Mouse (Mus musculus): Measurements from ENCODE around the gene Grm1. TPM values are rescaled to one million over a fixed set of nuclear protein-coding genes. Genes with fewer than 3 reads are reported as not detected.
A peak's percentile ranks its signal among the peaks of the same experiment; 100 is the strongest.

The Grm1 gene
- total RNA-seq, 2 experiments from 2014 or later = 39.7 to 45.4 TPM

DNA sequence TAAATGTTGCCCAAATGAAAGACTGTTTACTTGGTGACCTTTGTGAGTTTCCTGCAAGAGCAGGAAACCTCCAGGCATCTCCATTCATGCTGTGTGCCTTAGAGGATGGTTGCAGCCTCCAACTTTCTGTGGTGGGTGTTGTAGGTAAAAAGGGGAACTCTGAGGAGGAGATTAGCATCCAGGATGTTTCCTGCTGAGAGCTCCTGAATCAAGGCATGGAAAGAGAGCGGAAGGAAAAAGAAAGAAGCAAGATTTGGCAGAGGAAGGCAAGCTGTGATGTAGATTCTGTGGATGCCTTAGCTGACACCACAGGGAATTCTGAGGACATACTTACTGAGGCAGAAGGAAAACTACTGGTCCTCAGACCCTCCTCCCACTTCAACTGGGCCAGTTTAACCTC lies 85.4 kb downstream of the Grm1 start:
- DNase-seq (ENCODE audit: low spot score in 2 of 2) = no peak
- intact Hi-C loops (cut with DNase I) = no loop called here

DNA sequence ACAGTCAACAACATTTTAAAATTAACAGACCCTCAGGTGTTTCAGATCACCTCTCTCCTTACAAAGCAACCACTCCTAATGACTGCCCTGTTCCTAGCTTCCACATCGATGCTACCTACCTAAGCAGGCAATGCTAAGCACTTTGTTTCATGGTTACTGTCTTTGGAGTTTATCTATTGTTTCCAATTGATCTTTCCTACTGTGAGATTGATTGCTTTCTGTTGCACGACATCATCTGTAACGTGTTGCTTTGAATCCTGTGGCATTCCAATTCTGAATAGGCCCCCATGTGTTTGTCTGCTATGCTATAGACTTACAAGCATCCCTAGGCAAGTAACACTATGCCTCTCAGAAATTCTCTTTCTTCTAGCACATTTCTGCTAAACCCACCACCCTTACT lies 90.4 kb downstream of the Grm1 start:
- intact Hi-C loops (cut with DNase I) = no loop called here
- DNase-seq (ENCODE audit: low spot score in 2 of 2) = no peak

DNA sequence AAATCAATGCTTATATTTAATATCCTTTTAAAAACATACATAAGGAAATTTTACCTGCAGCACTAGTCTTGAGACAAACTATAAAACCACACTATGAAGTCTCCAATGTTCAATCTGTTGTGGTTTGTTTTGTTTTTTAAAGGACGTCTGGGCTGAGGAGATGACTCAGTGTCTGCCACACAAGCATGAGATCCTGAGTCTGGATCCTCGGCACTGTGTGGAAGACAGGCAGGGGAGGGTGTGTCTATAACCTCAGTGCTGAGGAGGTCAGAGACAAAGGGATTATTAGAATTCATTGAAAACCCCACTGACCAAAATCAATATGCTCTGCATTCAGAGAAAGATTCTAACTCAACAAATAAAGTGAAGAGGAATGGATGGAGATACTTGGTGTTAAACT lies 110.8 kb downstream of the Grm1 start:
- DNase-seq (ENCODE audit: low spot score in 2 of 2) = no peak
- intact Hi-C loops (cut with DNase I) = no loop called here

DNA sequence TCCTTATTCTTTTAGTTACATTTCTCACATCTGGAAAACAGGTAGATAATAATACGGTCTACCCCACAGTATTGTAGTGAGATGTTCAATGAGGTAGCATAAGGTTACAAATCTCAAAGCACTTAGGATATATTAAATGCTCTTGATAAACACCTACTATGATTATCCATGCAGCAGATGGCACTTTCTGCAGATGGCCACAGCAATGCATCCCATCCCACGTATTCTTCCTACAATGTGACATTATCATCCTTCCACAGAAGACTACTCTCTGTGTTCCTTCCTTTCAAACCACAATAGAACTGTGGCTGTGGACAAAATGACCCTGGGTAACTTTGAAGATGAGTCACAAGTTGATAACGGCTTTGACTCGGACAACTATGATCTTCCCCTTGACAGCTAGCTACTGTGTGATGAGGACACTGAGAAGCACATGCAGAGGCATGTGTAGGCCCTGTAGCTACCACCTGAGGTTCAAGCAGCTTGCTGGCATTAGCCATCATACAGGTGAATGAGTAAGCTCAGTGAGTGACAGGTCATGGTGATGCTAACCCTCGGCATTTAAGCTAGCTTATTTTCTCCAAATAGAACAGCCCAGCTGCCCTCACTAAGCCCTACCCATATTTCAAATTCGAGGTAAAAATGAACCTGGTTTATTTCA lies 117.5 kb downstream of the Grm1 start:
- intact Hi-C loops (cut with DNase I) = no loop called here

DNA sequence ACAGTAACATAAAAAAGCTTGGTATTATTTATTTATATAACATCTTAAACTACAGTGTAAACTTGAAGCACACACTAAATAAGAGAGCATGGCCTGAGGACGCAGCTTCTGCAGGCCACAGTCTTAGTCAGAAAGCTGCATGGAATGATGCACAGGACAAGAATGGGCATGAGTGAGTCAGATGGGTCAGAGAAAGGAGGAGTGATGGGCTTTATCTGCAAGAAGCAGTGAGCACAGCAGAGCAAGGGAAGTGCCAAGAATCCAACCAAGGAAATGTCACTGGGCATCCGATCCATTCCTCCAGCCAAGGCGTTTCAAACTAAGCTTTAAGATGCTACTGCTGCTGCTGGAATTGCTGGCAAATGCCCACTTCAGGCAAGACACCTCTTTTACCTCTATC lies 131.6 kb downstream of the Grm1 start:
- intact Hi-C loops (cut with DNase I) = no loop called here
- no peak for DNase-seq (ENCODE audit: low spot score in 2 of 2)

More for the DNA sequence above, 117.5 kb downstream of the Grm1 start:
- DNase-seq (ENCODE audit: low spot score in 2 of 2) = no peak

DNA sequence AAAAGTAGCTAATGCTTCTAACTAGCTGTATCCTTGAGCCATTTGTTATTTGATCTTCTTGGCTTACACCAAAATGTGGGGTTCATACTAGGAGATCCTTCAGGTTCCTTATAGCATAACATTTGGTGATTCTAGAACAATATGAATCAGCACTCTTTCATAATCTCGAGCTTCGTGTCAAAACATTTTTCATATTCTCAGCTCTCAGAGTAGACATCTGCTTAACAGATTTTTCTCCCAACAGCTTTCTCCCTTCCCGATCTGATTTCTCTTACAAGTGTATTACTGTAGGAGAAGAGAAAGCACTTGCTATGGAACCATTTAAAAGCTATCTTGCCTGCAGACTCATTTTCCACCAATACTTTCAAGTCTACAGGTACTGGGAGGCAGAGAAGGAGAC lies 133.0 kb downstream of the Grm1 start:
- peak; percentile 31 to 81 for DNase-seq (ENCODE audit: low spot score in 2 of 2)
- intact Hi-C loops (cut with DNase I) = loop anchor here (5.0 to 10.0 kb wide), 2 partner anchors 133 to 254 kb away; partner anchors contain the start of gene Grm1

DNA sequence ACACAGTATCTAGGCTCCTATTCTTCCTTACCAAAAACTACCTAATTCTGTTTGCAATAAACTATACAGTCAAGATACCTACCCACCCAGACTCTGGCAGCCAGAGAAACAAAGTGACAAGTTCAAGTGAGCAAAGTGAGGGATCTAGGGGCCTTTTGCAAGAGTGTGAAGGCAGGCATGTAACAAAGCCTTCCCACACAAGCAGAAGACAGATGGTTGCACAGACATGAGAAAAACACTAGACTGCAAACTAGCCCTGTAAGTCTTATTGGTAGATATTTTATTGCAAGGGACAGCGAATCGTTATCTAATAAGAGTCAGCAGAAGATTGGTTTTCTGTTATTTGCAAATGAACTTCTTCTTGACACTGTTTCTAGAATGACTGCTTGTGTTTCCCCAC lies 134.6 kb downstream of the Grm1 start:
- DNase-seq (ENCODE audit: low spot score in 2 of 2) = peak in 1 of 2 experiments; percentile 36
- intact Hi-C loops (cut with DNase I) = loop anchor here (5.0 to 10.0 kb wide), 2 partner anchors 135 to 253 kb away; partner anchors contain the start of gene Grm1

DNA sequence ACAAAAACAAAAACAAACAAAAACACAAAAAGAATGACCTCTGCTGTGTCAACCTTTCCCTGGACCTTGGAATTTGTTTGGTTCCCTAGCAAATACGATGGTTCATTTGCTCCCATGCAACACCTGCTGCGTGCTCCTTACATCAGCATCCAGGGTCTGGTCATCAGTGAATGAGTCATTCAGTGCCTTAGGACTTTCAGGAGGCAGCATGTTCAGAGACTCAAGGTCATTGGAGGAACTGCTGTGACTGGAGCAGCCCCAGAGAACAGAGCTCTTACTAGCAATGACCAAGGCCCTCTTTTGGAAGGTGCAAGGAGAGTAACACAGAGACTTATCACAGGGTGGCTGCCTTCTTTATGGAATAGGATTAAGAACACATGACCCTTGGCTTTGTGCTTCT lies 138.2 kb downstream of the Grm1 start:
- intact Hi-C loops (cut with DNase I) = loop anchor here (10.0 kb wide), 1 partner anchor 249 kb away; no protein-coding TSS in a partner anchor
- DNase-seq (ENCODE audit: low spot score in 2 of 2) = no peak

DNA sequence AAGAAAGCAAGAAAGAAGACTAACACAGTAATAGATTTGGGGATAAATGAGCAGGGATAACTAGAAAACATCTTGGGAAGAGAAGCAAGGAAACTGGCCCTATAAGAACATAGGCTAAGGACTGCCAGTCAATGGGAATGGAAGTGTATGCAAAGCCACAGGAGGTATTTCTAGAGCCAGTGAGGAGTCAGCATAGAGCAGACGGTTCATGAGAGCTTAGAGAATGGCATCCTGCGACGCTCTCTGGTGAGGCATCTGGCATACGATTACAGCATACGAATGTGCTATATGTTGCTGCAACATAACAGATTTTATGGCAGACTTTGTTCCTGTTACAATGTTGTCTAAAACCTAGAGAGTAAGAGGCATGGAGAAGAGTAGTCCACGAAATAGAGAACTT lies 139.9 kb downstream of the Grm1 start:
- peak in 1 of 2 experiments; percentile 36 for DNase-seq (ENCODE audit: low spot score in 2 of 2)

DNA sequence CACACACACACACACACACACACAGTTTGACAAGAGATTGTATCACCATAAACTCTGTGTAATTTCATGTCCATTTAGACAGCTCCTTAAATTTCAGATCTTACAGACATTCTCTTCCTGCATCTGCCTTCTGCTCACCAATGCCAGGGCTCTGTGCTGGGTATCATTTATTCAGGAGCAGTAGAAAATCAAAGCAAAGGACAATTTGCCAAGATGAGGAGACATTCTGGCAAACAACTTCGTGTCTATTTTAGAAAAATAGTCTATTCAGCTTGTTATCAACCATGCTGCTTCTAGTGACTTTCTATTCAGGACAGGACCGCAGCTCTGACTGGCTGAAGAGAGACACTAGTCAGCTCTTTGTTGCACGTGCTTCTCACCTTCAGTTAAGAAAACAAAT lies 146.3 kb downstream of the Grm1 start:
- DNase-seq (ENCODE audit: low spot score in 2 of 2) = no peak
- intact Hi-C loops (cut with DNase I) = no loop called here

More for the DNA sequence above, 139.9 kb downstream of the Grm1 start:
- intact Hi-C loops (cut with DNase I) = loop anchor here (10.0 kb wide), 1 partner anchor 247 kb away; no protein-coding TSS in a partner anchor

DNA sequence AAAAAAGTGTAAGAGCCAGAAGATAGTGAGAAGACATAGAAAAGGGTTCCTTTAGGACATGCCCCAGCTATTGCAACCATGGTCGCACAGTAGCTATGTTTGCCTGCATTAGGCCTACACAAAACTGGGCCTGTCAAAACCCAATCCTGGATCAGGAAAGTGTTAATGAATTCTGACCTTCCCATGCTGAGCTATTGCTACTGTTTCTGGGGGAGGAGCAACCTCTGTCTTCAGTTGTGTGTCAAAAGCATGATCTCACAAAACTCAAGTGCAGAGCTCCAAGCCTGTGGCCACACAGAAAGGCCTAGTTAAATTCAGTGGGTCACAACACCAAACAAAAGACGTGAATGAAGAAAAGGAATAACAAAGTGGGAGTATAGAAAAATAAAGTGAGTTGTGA lies 152.5 kb downstream of the Grm1 start:
- intact Hi-C loops (cut with DNase I) = no loop called here
- DNase-seq (ENCODE audit: low spot score in 2 of 2) = no peak

DNA sequence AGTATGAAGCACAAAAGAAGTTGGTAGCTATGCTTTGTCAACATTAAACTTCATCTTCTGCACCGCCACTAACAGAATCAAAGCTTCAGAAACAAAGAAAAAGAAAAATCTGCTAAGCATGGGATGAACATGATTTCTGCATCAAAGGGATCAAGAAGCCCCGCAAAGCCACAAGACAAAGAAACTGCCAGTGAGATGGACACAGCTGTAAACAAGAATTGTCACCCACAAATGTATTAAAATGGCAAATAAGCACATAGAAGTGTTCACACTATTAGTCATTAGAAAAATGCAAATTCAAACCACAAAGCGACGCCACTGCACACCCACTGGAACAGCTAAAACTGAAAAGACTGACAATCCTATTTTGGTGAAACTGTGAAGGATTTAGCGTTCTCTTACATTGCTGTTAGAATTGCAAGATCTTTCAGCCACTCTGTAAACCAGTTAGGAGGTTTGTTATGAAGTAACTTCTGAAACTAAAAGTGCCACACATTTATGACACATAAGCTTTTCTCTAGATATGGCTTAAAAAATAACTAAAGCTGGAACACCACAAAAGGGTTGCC lies 153.3 kb downstream of the Grm1 start:
- DNase-seq (ENCODE audit: low spot score in 2 of 2) = peak in 1 of 2 experiments; percentile 61
- intact Hi-C loops (cut with DNase I) = no loop called here

DNA sequence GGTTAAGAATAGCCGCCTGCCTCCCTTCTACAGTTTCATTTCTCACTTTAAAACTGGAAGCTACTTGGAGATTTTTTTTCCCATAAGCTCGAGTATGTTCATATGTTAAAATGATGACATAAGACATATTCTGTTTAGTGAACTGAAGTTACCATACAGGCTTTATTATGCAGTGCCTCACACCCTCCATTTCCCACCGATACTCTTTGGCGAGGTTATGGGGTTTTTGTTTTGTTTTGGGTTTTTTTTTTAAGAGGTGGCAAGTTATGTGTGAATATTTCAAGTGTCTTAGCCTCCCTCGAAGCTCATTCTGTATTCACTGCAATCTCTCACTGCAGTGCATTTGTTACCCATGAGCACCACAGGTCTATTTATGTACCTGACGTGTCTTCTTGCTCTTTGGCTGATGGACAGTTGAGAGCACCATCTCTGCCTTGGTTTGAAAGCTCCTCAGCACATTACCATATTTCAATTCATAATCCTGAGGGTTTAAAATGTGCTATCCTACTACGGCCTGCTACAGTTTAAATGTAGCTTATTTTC lies 164.2 kb downstream of the Grm1 start:
- intact Hi-C loops (cut with DNase I) = no loop called here
- DNase-seq (ENCODE audit: low spot score in 2 of 2) = peak in 1 of 2 experiments; percentile 77

DNA sequence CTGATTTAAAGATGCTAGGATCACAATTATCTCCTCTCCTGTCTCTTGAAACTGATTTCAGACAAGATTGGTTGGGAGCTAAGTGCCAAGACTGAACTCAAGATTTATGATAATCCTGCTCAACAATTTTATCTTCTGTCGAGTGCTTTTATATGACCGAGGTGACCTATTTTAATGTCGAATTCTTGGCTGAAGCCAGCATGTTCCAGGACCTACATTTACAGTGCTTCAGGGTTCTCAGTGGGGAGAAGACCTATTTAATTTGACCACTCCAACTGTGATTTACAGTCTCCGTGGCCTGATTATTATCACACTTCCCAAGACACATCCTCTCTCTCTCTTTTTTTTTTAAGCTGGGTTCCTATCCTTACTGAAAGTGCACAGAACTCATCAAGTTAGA lies 168.5 kb downstream of the Grm1 start:
- DNase-seq (ENCODE audit: low spot score in 2 of 2) = no peak

DNA sequence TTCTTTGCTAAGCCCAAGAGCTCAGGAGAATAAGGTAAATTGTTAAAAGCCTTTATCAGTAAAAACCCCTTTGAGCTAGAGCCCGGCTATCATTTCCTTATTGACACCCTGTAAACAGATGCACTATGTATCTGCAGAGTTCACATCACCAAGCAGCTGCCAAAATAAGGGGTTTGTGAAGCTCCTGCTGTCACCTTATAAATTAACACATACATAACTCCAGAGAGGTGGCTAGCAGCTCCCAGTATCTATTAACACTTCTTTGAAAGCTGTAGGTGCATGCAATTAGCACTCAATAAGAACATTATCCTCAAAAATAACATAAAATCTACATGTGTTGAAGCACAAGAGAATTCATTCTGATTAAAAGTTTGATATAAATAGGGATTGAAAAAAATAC lies 191.9 kb downstream of the Grm1 start:
- no peak for DNase-seq (ENCODE audit: low spot score in 2 of 2)
- intact Hi-C loops (cut with DNase I) = no loop called here

More for the DNA sequence above, 168.5 kb downstream of the Grm1 start:
- intact Hi-C loops (cut with DNase I) = no loop called here

DNA sequence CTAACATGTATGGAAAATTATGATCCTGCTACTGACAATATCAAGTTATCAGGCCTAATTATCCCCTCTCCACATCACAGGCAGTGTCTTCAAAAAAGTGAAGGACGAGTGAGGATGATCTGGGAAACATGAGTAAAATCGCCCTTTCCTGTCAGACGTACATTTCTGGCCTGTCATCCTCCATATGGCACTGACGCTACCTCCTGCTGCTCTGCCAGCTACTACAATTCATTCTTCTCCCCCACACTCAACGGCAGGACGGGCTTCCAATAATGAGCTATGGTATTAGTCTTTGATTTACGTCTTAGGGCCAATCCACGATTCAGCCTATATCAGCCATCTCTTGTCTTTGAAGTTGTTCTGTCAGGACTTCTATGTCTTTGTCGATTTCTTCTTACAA lies 193.6 kb downstream of the Grm1 start:
- no peak for DNase-seq (ENCODE audit: low spot score in 2 of 2)

DNA sequence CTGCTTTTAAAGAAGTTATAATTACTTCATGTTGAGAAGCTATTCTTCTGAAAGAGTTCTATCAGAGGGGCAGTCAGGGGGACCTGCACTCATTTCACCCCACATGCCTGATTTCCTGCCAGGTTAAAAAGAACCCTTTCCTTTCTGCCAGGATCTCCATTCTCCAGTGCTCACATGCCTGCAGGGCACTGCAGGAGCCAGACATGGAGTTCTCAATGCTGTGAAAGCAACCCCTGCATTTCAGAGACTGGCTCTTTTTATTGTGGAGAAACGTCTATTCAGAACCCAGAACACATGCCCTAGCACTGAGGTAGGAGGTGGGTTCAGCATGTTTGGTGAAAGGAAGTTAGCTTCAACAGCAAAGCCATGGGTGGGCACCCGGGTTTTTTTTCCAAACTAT lies 197.2 kb downstream of the Grm1 start:
- intact Hi-C loops (cut with DNase I) = no loop called here
- peak in 1 of 2 experiments; percentile 30 for DNase-seq (ENCODE audit: low spot score in 2 of 2)

More for the DNA sequence above, 193.6 kb downstream of the Grm1 start:
- intact Hi-C loops (cut with DNase I) = no loop called here

DNA sequence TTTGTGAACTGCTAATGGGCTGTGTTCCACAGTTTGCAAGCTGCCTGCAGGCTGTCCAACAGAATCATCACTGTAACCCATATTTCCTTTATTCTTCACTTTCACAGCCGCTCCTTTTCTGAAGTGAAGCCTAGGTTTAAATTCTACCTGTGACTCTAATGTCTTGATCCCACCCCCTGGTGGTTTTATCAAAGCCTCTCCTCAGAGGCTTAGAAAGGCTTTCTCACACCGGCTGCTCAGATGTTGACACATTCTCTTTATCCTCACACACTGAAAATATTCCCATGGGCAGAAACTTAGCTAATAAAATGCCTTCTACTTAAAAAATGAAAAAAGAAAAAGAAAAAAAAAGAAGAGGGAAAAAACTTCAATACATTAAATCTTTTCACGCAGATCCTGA lies 210.0 kb downstream of the Grm1 start:
- no peak for DNase-seq (ENCODE audit: low spot score in 2 of 2)
- intact Hi-C loops (cut with DNase I) = no loop called here

DNA sequence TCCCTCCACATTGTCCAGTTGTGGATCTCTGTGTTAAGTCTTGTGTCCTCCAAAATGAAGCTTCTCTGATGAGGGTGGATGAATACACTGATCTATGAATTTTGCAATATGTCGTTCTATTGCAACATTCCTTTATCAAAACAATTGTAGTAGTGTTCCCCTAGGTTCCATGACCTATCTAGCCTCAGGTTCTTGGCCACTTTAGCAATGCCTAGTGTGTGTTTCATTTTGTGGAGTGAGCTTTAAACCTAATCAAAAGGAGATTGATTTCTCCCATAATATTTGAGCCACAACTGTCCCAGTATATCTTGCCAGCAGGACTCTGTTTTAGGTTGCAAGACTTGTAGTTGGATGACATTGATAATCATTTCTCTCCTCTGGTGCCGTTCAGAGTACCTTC lies 211.9 kb downstream of the Grm1 start:
- no peak for DNase-seq (ENCODE audit: low spot score in 2 of 2)
- intact Hi-C loops (cut with DNase I) = no loop called here

DNA sequence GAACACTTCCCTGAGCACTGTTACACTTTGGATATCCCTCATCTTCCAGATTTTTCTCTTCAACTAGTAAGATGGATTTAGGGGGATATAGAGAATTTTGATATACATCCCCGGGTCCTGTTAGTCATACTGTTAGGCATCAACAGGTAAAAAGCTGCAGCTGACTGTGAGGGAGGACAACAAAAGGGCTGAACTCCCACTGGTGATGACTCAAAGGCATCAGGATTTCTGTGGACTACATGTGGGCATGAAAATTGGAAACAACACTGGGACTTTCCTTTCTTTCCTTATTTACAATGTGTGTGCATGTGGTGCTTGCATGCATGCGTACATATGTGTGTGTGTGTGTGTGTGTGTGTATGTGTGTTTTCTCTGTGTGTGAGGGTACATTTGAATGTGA lies 215.9 kb downstream of the Grm1 start:
- intact Hi-C loops (cut with DNase I) = no loop called here
- DNase-seq (ENCODE audit: low spot score in 2 of 2) = peak in 1 of 2 experiments; percentile 23

DNA sequence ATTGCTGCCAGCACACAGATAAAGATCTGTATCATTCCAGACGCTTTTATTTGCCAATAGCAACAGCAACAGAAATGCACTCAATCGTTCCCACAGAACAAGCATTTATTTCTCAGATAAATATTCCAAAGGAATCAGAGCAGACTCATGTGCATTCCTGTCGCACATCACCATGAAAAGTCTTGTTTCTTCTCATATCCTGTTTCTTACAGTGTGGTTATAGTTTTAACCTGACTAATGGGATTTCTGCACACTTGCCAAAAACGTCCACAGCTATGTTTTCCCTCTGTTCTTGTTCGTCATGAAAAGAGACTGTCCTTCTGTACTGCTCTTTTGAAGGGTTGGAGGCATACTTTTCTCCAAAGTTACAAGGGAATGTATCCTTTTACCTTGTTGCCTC lies 217.4 kb downstream of the Grm1 start:
- peak in 1 of 2 experiments; percentile 4 for DNase-seq (ENCODE audit: low spot score in 2 of 2)
- intact Hi-C loops (cut with DNase I) = no loop called here

Data from left cerebral cortex, postnatal 25 days (tissue).